ENCODE assay signal across 8 mouse cellular contexts in the genomic region with DNA sequence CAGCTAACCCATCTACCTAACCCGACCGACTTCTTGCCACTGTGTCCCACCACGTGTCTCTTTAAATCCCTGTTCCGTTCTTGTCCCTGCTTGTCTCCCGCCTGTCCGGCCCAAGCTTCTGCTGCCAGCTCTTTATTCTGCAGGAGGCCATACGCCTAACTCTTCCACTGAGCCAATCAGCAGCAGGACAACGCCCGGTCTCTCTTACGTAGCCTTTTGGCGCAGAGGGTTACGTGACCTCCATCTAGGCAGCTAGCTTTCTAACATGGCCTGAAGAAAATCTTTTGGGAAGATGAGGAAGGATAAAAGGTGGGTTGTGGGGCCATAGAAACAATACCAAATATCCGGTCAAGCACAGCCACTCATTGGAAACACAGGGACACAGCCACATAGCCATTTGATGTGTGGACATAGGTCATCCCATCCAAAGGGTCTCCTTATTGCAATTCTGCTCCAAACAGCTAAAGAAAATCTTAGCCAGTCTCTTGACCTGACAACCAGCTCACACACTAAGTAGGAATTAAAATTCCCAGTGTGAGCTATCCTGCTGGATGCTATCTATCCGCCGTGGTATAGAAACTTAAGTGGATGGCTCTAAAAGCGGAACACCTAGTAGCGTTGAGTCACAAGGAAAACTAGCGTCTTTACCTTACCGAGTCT. TPM values are rescaled to one million over a fixed set of nuclear protein-coding genes. Genes with fewer than 3 reads are reported as not detected.
A peak's percentile ranks its signal among the peaks of the same experiment; 100 is the strongest.
DNase-seq lines count a peak whose midpoint lies in the region; ATAC-seq and TF ChIP-seq lines count a peak whose summit lies in the region.

No protein-coding gene starts in this region.

- TF ChIP-seq POLR2A in olfactory bulb, adult 2 months (IDR thresholded peaks at IDR 0.05; ENCODE audit: insufficient read depth, low read depth, low read length) = no peak

- no peaks in the 10 kb centered on the region for H3K27me3 ChIP-seq in forebrain, postnatal 0 days (ENCODE audit: insufficient read depth, low read length)
- no peaks in the 10 kb centered on the region for H3K27me3 ChIP-seq in lung, embryonic 14.5 days (ENCODE audit: insufficient read depth, low read length)

- peaks cover 0 to 2% of the 10 kb centered on the region in 2 experiments; a peak in 1 of 4 replicates for H3K4me1 ChIP-seq in ES-E14 (ENCODE audit: control insufficient read depth in 2 of 2, insufficient read depth in 2 of 2, low read length in 2 of 2, poor library complexity in 1 of 2)
- H3K4me1 ChIP-seq in forebrain, postnatal 0 days (ENCODE audit: insufficient read depth) = peaks cover 12% of the 10 kb centered on the region
- peaks cover 6% of the 10 kb centered on the region; the same call in 1 of the 2 replicates for H3K4me1 ChIP-seq in lung, embryonic 14.5 days (ENCODE audit: insufficient read depth)
- H3K4me1 ChIP-seq in olfactory bulb, adult 2 months (ENCODE audit: control insufficient read depth, insufficient read depth, low read length) = peaks cover 7% of the 10 kb centered on the region

- peak; percentile 70 for ATAC-seq in forebrain, postnatal 0 days
- peak; percentile 89 for ATAC-seq in lung, embryonic 14.5 days (ENCODE audit: insufficient read depth)

- peak overlapping the region; percentile 96 for H3K27ac ChIP-seq in ES-E14 (ENCODE audit: insufficient read depth, low read depth, low read length, poor library complexity, severe bottlenecking)
- peak overlapping the region; percentile 98 for H3K27ac ChIP-seq in forebrain, postnatal 0 days (ENCODE audit: low read depth, low read length)
- H3K27ac ChIP-seq in layer of hippocampus, adult 2 months = peak overlapping the region; percentile 99
- peak overlapping the region; percentile 99 for H3K27ac ChIP-seq in lung, embryonic 14.5 days (ENCODE audit: low read depth)
- H3K27ac ChIP-seq in olfactory bulb, adult 2 months (ENCODE audit: insufficient read depth, low read depth, low read length) = peak overlapping the region; percentile 97

- intact Hi-C loops in heart, postnatal 36 days (cut with DNase I) = loop anchor here (2.0 kb wide), 2 partner anchors 20 to 42 kb away; partner anchors contain the start of genes Hist2h2ac and Hist2h2be

- DNase-seq in ES-E14 (ENCODE audit: low read depth, low spot score) = no peak
- DNase-seq in cerebellum, adult 11-12 months = peak; percentile 95
- DNase-seq in forebrain, postnatal 0 days = peak; percentile 83
- peak; percentile 83 to 85 for DNase-seq in heart, postnatal 36 days
- DNase-seq in layer of hippocampus, adult 2 months (ENCODE audit: low spot score in 2 of 2) = peak; percentile 70 to 88
- DNase-seq in lung, embryonic 14.5 days = peak; percentile 94
- peak; percentile 36 to 42 for DNase-seq in thymus, postnatal 10 days (ENCODE audit: low spot score in 2 of 2)

- no peaks in the 10 kb centered on the region for H3K9me3 ChIP-seq in ES-E14 (ENCODE audit: control insufficient read depth, insufficient read depth, low read depth, low read length)
- H3K9me3 ChIP-seq in forebrain, postnatal 0 days (ENCODE audit: low read length) = no peaks in the 10 kb centered on the region
- no peaks in the 10 kb centered on the region for H3K9me3 ChIP-seq in lung, embryonic 14.5 days (ENCODE audit: low read depth, low read length)

- WGBS in forebrain, postnatal 0 days = under 1% methylated on average over 19 of the region's 19 CpGs
- under 1% methylated on average over 19 of the region's 19 CpGs for WGBS in lung, embryonic 14.5 days
- under 1% methylated on average over 19 of the region's 19 CpGs for WGBS in olfactory bulb, adult 2 months

- H3K4me3 ChIP-seq in ES-E14 (ENCODE audit: insufficient read depth in 1 of 2, low read depth in 1 of 2, low read length in 2 of 2, poor library complexity in 1 of 2, severe bottlenecking in 1 of 2) = peak overlapping the region; percentile 56 to 74
- peak overlapping the region; percentile 59 for H3K4me3 ChIP-seq in forebrain, postnatal 0 days (ENCODE audit: low read depth, low read length)
- peak overlapping the region; percentile 68 for H3K4me3 ChIP-seq in layer of hippocampus, adult 2 months
- peak overlapping the region; percentile 60 for H3K4me3 ChIP-seq in lung, embryonic 14.5 days (ENCODE audit: low read depth, low read length)
- H3K4me3 ChIP-seq in olfactory bulb, adult 2 months (ENCODE audit: insufficient read depth, low read depth, low read length) = peak overlapping the region; percentile 86

- peak overlapping the region; percentile 73 for H3K4me2 ChIP-seq in forebrain, postnatal 0 days (ENCODE audit: low read depth)
- peak overlapping the region; percentile 85 for H3K4me2 ChIP-seq in lung, embryonic 14.5 days

- peak overlapping the region; percentile 90 for H3K9ac ChIP-seq in ES-E14 (ENCODE audit: insufficient read depth, low read depth, low read length, poor library complexity, severe bottlenecking)
- peak overlapping the region; percentile 92 for H3K9ac ChIP-seq in forebrain, postnatal 0 days
- H3K9ac ChIP-seq in lung, embryonic 14.5 days = peak overlapping the region; percentile 76

- no peaks in the 10 kb centered on the region for H3K36me3 ChIP-seq in ES-E14 (ENCODE audit: control insufficient read depth, insufficient read depth, low read length, poor library complexity, severe bottlenecking)
- no peaks in the 10 kb centered on the region for H3K36me3 ChIP-seq in forebrain, postnatal 0 days (ENCODE audit: insufficient read depth)
- no peaks in the 10 kb centered on the region for H3K36me3 ChIP-seq in lung, embryonic 14.5 days (ENCODE audit: insufficient read depth)

- in situ Hi-C loops in ES-E14 (cut with MboI; ENCODE audit: low sequenced_read_pairs in 2 of 2, unreplicated experiment in 2 of 2) = no loop called here

- no peak for TF ChIP-seq CTCF in forebrain, postnatal 0 days (IDR thresholded peaks at IDR 0.05; ENCODE audit: low read depth)
- TF ChIP-seq CTCF in layer of hippocampus, adult 2 months (conservative IDR thresholded peaks at IDR 0.05) = no peak
- TF ChIP-seq CTCF in lung, embryonic 14.5 days (IDR thresholded peaks at IDR 0.05; ENCODE audit: low read depth) = no peak
- no peak for TF ChIP-seq CTCF in olfactory bulb, adult 2 months (IDR thresholded peaks at IDR 0.05; ENCODE audit: insufficient read depth, low read depth, low read length)

TF ChIP-seq in ES-E14, 5 proteins besides CTCF, POLR2A, EP300 and RAD21:
- TF ChIP-seq CHD2 (IDR thresholded peaks at IDR 0.05; ENCODE audit: low read depth, low read length) = no peak
- TF ChIP-seq ZNF384 (IDR thresholded peaks at IDR 0.05; ENCODE audit: low read depth, low read length) = no peak
- TF ChIP-seq ZC3H11A (IDR thresholded peaks at IDR 0.05; ENCODE audit: borderline replicate concordance, low read depth, low read length) = no peak
- no peak for TF ChIP-seq MAFK (IDR thresholded peaks at IDR 0.05; ENCODE audit: insufficient read depth, low read depth, low read length)
- TF ChIP-seq HCFC1 (IDR thresholded peaks at IDR 0.05; ENCODE audit: borderline replicate concordance, insufficient read depth, low read length) = no peak

RNA-seq across cellular contexts. Expression of gene Hist2h4, which starts 0.8 kb away (rescaled TPM):
- total RNA-seq in ES-E14 (2012; rRNA removed) = 46.0 TPM in 2 replicates
- total RNA-seq in forebrain, postnatal 0 days (2014; rRNA removed) = 52.8 and 60.5 TPM in 2 replicates
- 3.5 and 5.1 TPM in 2 replicates for polyA plus RNA-seq in forebrain, postnatal 0 days (2015; fragmentation: Nextera tagmentation; extraction: Ambion mirVana)
- total RNA-seq in heart, postnatal 36 days (2021) = 10 to 100 TPM; 14.0 to 17.5 TPM
- total RNA-seq in layer of hippocampus, adult 2 months (2021) = 10 to 100 TPM; 29.6 to 29.9 TPM
- 11.3 and 16.6 TPM in 2 replicates for polyA plus RNA-seq in lung, embryonic 14.5 days (2014; fragmentation: Nextera tagmentation; extraction: Ambion mirVana)
- not detected in 2 replicates for polyA plus RNA-seq in olfactory bulb, adult 2 months (2012; ENCODE audit: insufficient read depth, insufficient read length, low replicate concordance, missing spikeins)

RNA-seq across cellular contexts. Expression of gene Hist2h3b, which starts 6.1 kb away (rescaled TPM):
- total RNA-seq in ES-E14 (2012; rRNA removed) = 806 and 880 TPM in 2 replicates
- 400 and 545 TPM in 2 replicates for total RNA-seq in forebrain, postnatal 0 days (2014; rRNA removed)
- polyA plus RNA-seq in forebrain, postnatal 0 days (2015; fragmentation: Nextera tagmentation; extraction: Ambion mirVana) = 9.4 and 9.7 TPM in 2 replicates
- total RNA-seq in heart, postnatal 36 days (2021) = 10 to 100 TPM; 36.6 to 38.6 TPM
- 10 to 100 TPM; 48.4 to 51.6 TPM for total RNA-seq in layer of hippocampus, adult 2 months (2021)
- polyA plus RNA-seq in lung, embryonic 14.5 days (2014; fragmentation: Nextera tagmentation; extraction: Ambion mirVana) = 100 and 111 TPM in 2 replicates
- polyA plus RNA-seq in olfactory bulb, adult 2 months (2012; ENCODE audit: insufficient read depth, insufficient read length, low replicate concordance, missing spikeins) = not detected in 2 replicates

RNA-seq across cellular contexts. Expression of gene Hist2h2bb, which starts 7.2 kb away (rescaled TPM):
- total RNA-seq in ES-E14 (2012; rRNA removed) = 1,985 and 2,453 TPM in 2 replicates
- total RNA-seq in forebrain, postnatal 0 days (2014; rRNA removed) = 181 and 278 TPM in 2 replicates
- polyA plus RNA-seq in forebrain, postnatal 0 days (2015; fragmentation: Nextera tagmentation; extraction: Ambion mirVana) = 0.62 and 1.4 TPM in 2 replicates
- 10 to 100 TPM; 51.8 to 59.2 TPM for total RNA-seq in heart, postnatal 36 days (2021)
- 100 to 1,000 TPM; 126 to 137 TPM for total RNA-seq in layer of hippocampus, adult 2 months (2021)
- 23.2 and 26.7 TPM in 2 replicates for polyA plus RNA-seq in lung, embryonic 14.5 days (2014; fragmentation: Nextera tagmentation; extraction: Ambion mirVana)
- not detected in 2 replicates for polyA plus RNA-seq in olfactory bulb, adult 2 months (2012; ENCODE audit: insufficient read depth, insufficient read length, low replicate concordance, missing spikeins)

RNA-seq across cellular contexts. Expression of gene Hist2h3c1, which starts 15.9 kb away (rescaled TPM):
- not detected in 2 replicates for total RNA-seq in ES-E14 (2012; rRNA removed)
- not detected in 2 replicates for total RNA-seq in forebrain, postnatal 0 days (2014; rRNA removed)
- polyA plus RNA-seq in forebrain, postnatal 0 days (2015; fragmentation: Nextera tagmentation; extraction: Ambion mirVana) = not detected in 2 replicates
- not detected for total RNA-seq in heart, postnatal 36 days (2021)
- not detected for total RNA-seq in layer of hippocampus, adult 2 months (2021)
- polyA plus RNA-seq in lung, embryonic 14.5 days (2014; fragmentation: Nextera tagmentation; extraction: Ambion mirVana) = 0.30 and 2.3 TPM in 2 replicates
- not detected in 2 replicates for polyA plus RNA-seq in olfactory bulb, adult 2 months (2012; ENCODE audit: insufficient read depth, insufficient read length, low replicate concordance, missing spikeins)

RNA-seq across cellular contexts. Expression of gene Hist2h2aa1, which starts 17.0 kb away (rescaled TPM):
- total RNA-seq in ES-E14 (2012; rRNA removed) = 2,311 and 3,075 TPM in 2 replicates
- 906 and 1,412 TPM in 2 replicates for total RNA-seq in forebrain, postnatal 0 days (2014; rRNA removed)
- polyA plus RNA-seq in forebrain, postnatal 0 days (2015; fragmentation: Nextera tagmentation; extraction: Ambion mirVana) = 14.2 and 23.3 TPM in 2 replicates
- total RNA-seq in heart, postnatal 36 days (2021) = 10 to 100 TPM in 1 of 2 experiments, 1 to 10 TPM in 1; 6.4 to 16.6 TPM
- 10 to 100 TPM in 1 of 2 experiments, not detected in 1; 11.7 TPM for total RNA-seq in layer of hippocampus, adult 2 months (2021)
- 13.0 and 15.7 TPM in 2 replicates for polyA plus RNA-seq in lung, embryonic 14.5 days (2014; fragmentation: Nextera tagmentation; extraction: Ambion mirVana)
- polyA plus RNA-seq in olfactory bulb, adult 2 months (2012; ENCODE audit: insufficient read depth, insufficient read length, low replicate concordance, missing spikeins) = not detected in 2 replicates
